Comparison of ENCODE assay signal across 23 mouse cellular contexts in genomic region chr17:80624979-80625378, GRCm38 (mm10). TPM values are rescaled to one million over a fixed set of nuclear protein-coding genes. Genes with fewer than 3 reads are reported as not detected.
DNase-seq lines count a peak whose midpoint lies in the region; ATAC-seq and TF ChIP-seq lines count a peak whose summit lies in the region.
"Had no signal": no experiment of that assay in that cellular context is flagged by ENCODE, and none has a peak within 500 bp of the region (broad histone marks: within the 10 kb centered on the region; RNA-seq: fewer than 3 reads in every experiment).

No protein-coding gene starts in this region.

- H3K9ac ChIP-seq in embryonic facial prominence, embryonic 14.5 days (ENCODE audit: low read depth, low read length): no peak overlapping the region
- no peak overlapping the region for H3K9ac ChIP-seq in hindbrain, embryonic 16.5 days (ENCODE audit: low read depth, low read length)
- H3K9ac ChIP-seq in hindbrain, embryonic 11.5 days (ENCODE audit: low read depth, low read length): no peak overlapping the region
- H3K9ac ChIP-seq in lung, embryonic 14.5 days: no peak overlapping the region
- H3K9ac ChIP-seq: embryonic facial prominence, embryonic 13.5 days; hindbrain, embryonic 13.5 days had no signal

- TF ChIP-seq CTCF in lung, embryonic 14.5 days (IDR thresholded peaks at IDR 0.05; ENCODE audit: low read depth): no peak

- no peak overlapping the region for H3K27ac ChIP-seq in embryonic facial prominence, embryonic 14.5 days (replicated peaks; ENCODE audit: low read depth, low read length)
- H3K27ac ChIP-seq in embryonic facial prominence, embryonic 10.5 days (replicated peaks): no peak overlapping the region
- H3K27ac ChIP-seq in hindbrain, embryonic 16.5 days (ENCODE audit: low read depth, low read length): no peak overlapping the region
- no peak overlapping the region for H3K27ac ChIP-seq in hindbrain, embryonic 11.5 days (ENCODE audit: low read depth, low read length)
- H3K27ac ChIP-seq in lung, embryonic 14.5 days (ENCODE audit: low read depth): peak overlapping the region; percentile 34; the same call in 1 of the 2 replicates
- H3K27ac ChIP-seq: embryonic facial prominence, embryonic 13.5 days; forebrain, embryonic 10.5 days; gastrocnemius, adult 2 months; hindbrain, embryonic 13.5 days had no signal

- H3K9me3 ChIP-seq in embryonic facial prominence, embryonic 14.5 days (ENCODE audit: control insufficient read depth, low read length): no peaks in the 10 kb centered on the region
- no peaks in the 10 kb centered on the region for H3K9me3 ChIP-seq in embryonic facial prominence, embryonic 10.5 days
- no peaks in the 10 kb centered on the region for H3K9me3 ChIP-seq in hindbrain, embryonic 16.5 days (ENCODE audit: control insufficient read depth, low read length)
- no peaks in the 10 kb centered on the region for H3K9me3 ChIP-seq in hindbrain, embryonic 11.5 days (ENCODE audit: control insufficient read depth, low read length)
- H3K9me3 ChIP-seq in lung, embryonic 14.5 days (ENCODE audit: low read depth, low read length): no peaks in the 10 kb centered on the region
- H3K9me3 ChIP-seq: embryonic facial prominence, embryonic 13.5 days; forebrain, embryonic 10.5 days; hindbrain, embryonic 13.5 days had no signal

- no peaks in the 10 kb centered on the region for H3K27me3 ChIP-seq in embryonic facial prominence, embryonic 14.5 days (replicated peaks; ENCODE audit: control insufficient read depth, insufficient read depth, low read length)
- H3K27me3 ChIP-seq in embryonic facial prominence, embryonic 10.5 days (replicated peaks; ENCODE audit: low read depth, poor library complexity, severe bottlenecking): no peaks in the 10 kb centered on the region
- no peaks in the 10 kb centered on the region for H3K27me3 ChIP-seq in hindbrain, embryonic 16.5 days (replicated peaks; ENCODE audit: control insufficient read depth, insufficient read depth, low read length)
- H3K27me3 ChIP-seq in hindbrain, embryonic 11.5 days (ENCODE audit: control insufficient read depth, insufficient read depth, low read length): no peaks in the 10 kb centered on the region
- H3K27me3 ChIP-seq in lung, embryonic 14.5 days (ENCODE audit: insufficient read depth, low read length): no peaks in the 10 kb centered on the region
- H3K27me3 ChIP-seq: embryonic facial prominence, embryonic 13.5 days; hindbrain, embryonic 13.5 days had no signal

- DNase-seq in embryonic facial prominence, embryonic 14.5 days (ENCODE audit: low spot score): no peak
- no peak for DNase-seq in embryonic facial prominence, embryonic 10.5 days (ENCODE audit: low spot score)
- DNase-seq in hindbrain, embryonic 11.5 days (ENCODE audit: low spot score): no peak
- DNase-seq in lung, embryonic 14.5 days: no peak
- DNase-seq in lung, postnatal 10 days: no peak
- DNase-seq: adrenal gland, postnatal 10 days; B cell, adult 2 months; cerebellum, adult 11-12 months; cerebellum, adult 9-10 months; cerebellum, postnatal 25 days; gastrocnemius, adult 2 months; gastrocnemius, postnatal 25 days; heart, adult 18-20 months; heart, postnatal 36 days had no signal

- no peak overlapping the region for H3K4me3 ChIP-seq in embryonic facial prominence, embryonic 14.5 days (ENCODE audit: low read depth, low read length)
- no peak overlapping the region for H3K4me3 ChIP-seq in embryonic facial prominence, embryonic 10.5 days
- H3K4me3 ChIP-seq in hindbrain, embryonic 16.5 days (ENCODE audit: low read length): no peak overlapping the region
- no peak overlapping the region for H3K4me3 ChIP-seq in hindbrain, embryonic 11.5 days (ENCODE audit: low read depth, low read length)
- H3K4me3 ChIP-seq in lung, embryonic 14.5 days (ENCODE audit: low read depth, low read length): no peak overlapping the region
- H3K4me3 ChIP-seq: embryonic facial prominence, embryonic 13.5 days; erythroblast, embryonic 14.5 days; forebrain, embryonic 10.5 days; gastrocnemius, adult 2 months; hindbrain, embryonic 13.5 days had no signal

- H3K4me1 ChIP-seq in embryonic facial prominence, embryonic 14.5 days (ENCODE audit: control insufficient read depth, insufficient read depth, low read length): no peaks in the 10 kb centered on the region
- H3K4me1 ChIP-seq in embryonic facial prominence, embryonic 10.5 days: no peaks in the 10 kb centered on the region
- no peaks in the 10 kb centered on the region for H3K4me1 ChIP-seq in hindbrain, embryonic 16.5 days (ENCODE audit: control insufficient read depth, insufficient read depth, low read depth, low read length)
- H3K4me1 ChIP-seq in hindbrain, embryonic 11.5 days (replicated peaks; ENCODE audit: control insufficient read depth, insufficient read depth, low read length): no peaks in the 10 kb centered on the region
- H3K4me1 ChIP-seq in lung, embryonic 14.5 days (ENCODE audit: insufficient read depth): no peaks in the 10 kb centered on the region
- H3K4me1 ChIP-seq: embryonic facial prominence, embryonic 13.5 days; forebrain, embryonic 10.5 days; hindbrain, embryonic 13.5 days had no signal

- peaks cover 18% of the 10 kb centered on the region; the same call in 1 of the 2 replicates for H3K36me3 ChIP-seq in embryonic facial prominence, embryonic 14.5 days (ENCODE audit: control insufficient read depth, insufficient read depth, low read length)
- H3K36me3 ChIP-seq in embryonic facial prominence, embryonic 10.5 days (replicated peaks): peaks cover 19% of the 10 kb centered on the region
- no peaks in the 10 kb centered on the region for H3K36me3 ChIP-seq in hindbrain, embryonic 16.5 days (ENCODE audit: control insufficient read depth, insufficient read depth, low read length)
- no peaks in the 10 kb centered on the region for H3K36me3 ChIP-seq in hindbrain, embryonic 11.5 days (ENCODE audit: control insufficient read depth, insufficient read depth, low read length)
- H3K36me3 ChIP-seq in lung, embryonic 14.5 days (ENCODE audit: insufficient read depth): peaks cover 40% of the 10 kb centered on the region

- ATAC-seq in embryonic facial prominence, embryonic 14.5 days (ENCODE audit: low read depth): 0 out of 2 replicates have a peak, but pooled peaks have one; percentile 53
- 0 out of 2 replicates have a peak, but pooled peaks have one; percentile 19 for ATAC-seq in hindbrain, embryonic 16.5 days
- ATAC-seq in hindbrain, embryonic 11.5 days (ENCODE audit: low FRiP score): no peak
- ATAC-seq in lung, embryonic 14.5 days (ENCODE audit: insufficient read depth): no peak
- ATAC-seq in granulocyte monocyte progenitor cell, adult 5-6 weeks (replicated peaks; ENCODE audit: poor library complexity, severe bottlenecking): 0 out of 2 replicates have a peak, but pooled peaks have one; percentile 12
- no peak for ATAC-seq in megakaryocyte progenitor cell, adult 5-6 weeks (replicated peaks; ENCODE audit: poor library complexity)
- ATAC-seq: forebrain, embryonic 14.5 days had no signal

- no peak overlapping the region for H3K4me2 ChIP-seq in embryonic facial prominence, embryonic 14.5 days (ENCODE audit: low read depth, low read length)
- no peak overlapping the region for H3K4me2 ChIP-seq in hindbrain, embryonic 16.5 days (ENCODE audit: low read length)
- H3K4me2 ChIP-seq in hindbrain, embryonic 11.5 days (replicated peaks; ENCODE audit: low read depth, low read length): no peak overlapping the region
- no peak overlapping the region for H3K4me2 ChIP-seq in lung, embryonic 14.5 days
- H3K4me2 ChIP-seq: embryonic facial prominence, embryonic 13.5 days; heart, embryonic 11.5 days; hindbrain, embryonic 13.5 days had no signal

RNA-seq across cellular contexts. Expression of gene Cdkl4, which starts 47.4 kb away (rescaled TPM):
- polyA plus RNA-seq in embryonic facial prominence, embryonic 14.5 days (2014; fragmentation: Nextera tagmentation; extraction: Ambion mirVana): 1.7 and 2.2 TPM in 2 replicates
- 0.74 and 1.0 TPM in 2 replicates for polyA plus RNA-seq in embryonic facial prominence, embryonic 10.5 days (2016; fragmentation: Nextera tagmentation; extraction: Ambion mirVana)
- 7.3 and 7.9 TPM in 2 replicates for polyA plus RNA-seq in hindbrain, embryonic 16.5 days (2015; fragmentation: Nextera tagmentation; extraction: Ambion mirVana)
- polyA plus RNA-seq in hindbrain, embryonic 11.5 days (2014; fragmentation: Nextera tagmentation; extraction: Ambion mirVana): 4.6 and 5.6 TPM in 2 replicates
- 0.27 and 0.37 TPM in 2 replicates for polyA plus RNA-seq in lung, embryonic 14.5 days (2014; fragmentation: Nextera tagmentation; extraction: Ambion mirVana)
- total RNA-seq in granulocyte monocyte progenitor cell, adult 5-6 weeks (2014; fragmentation: Nextera tagmentation): 1.1 TPM in 1 of 2 replicates, not detected in the other
- 0.67 TPM in 1 of 2 replicates, not detected in the other for total RNA-seq in granulocyte monocyte progenitor cell, adult 5-6 weeks (2017)
- total RNA-seq in megakaryocyte progenitor cell, adult 5-6 weeks (2015): 0.47 and 0.54 TPM in 2 replicates
- total RNA-seq in megakaryocyte progenitor cell, adult 5-6 weeks (2017): 0.17 and 0.75 TPM in 2 replicates
- total RNA-seq: gastrocnemius, postnatal 25 days had no signal
- polyA plus RNA-seq: erythroblast, embryonic 14.5 days; heart, embryonic 11.5 days had no signal

Comparison
In these comparisons a context has a peak if more than half of its experiments do, and no peak if none do; other contexts are left out.
1. ATAC-seq: peak in embryonic facial prominence, embryonic 14.5 days (single experiment), hindbrain, embryonic 16.5 days (single experiment) and granulocyte monocyte progenitor cell, adult 5-6 weeks (single experiment); none in hindbrain, embryonic 11.5 days (single experiment), lung, embryonic 14.5 days (single experiment) and megakaryocyte progenitor cell, adult 5-6 weeks (single experiment).